Mouse (Mus musculus) lung, postnatal 14 days (tissue): ENCODE results near the gene Fis1.

Experiments
- DNase-seq: peaks from one replicate; pipeline ENCODE4 v3.0.0; 2021

The Fis1 gene

GRCm38 (mm10) chr5:136970703-136971102 lies 17.6 kb downstream of the Fis1 start:
- DNase-seq: peak; percentile 91

GRCm38 (mm10) chr5:136973670-136974069 lies 20.6 kb downstream of the Fis1 start:
- no peak for DNase-seq

DNA sequence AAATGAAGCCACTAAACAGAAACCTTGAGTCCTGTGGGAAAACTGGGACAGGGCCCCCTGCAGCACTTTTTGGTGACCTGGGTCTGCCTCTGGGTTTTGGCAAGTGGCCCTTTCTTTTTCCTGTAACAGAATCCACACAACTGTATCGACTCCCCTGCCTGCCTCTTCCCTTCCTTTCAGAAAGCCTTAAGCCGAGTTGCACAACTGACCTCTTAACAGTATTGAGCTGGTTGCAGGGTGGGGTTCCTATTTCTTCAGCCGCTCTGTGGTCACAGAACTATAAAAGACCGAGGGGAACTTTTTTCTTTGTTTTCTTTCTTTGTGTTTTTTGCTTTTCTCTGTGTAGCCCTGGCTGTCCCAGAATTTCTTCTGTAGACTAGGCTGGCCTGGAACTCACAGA lies 24.7 kb downstream of the Fis1 start:
- peak; percentile 14 for DNase-seq

- DNase-seq: no peak
These were observed 26.7 kb downstream of the Fis1 start for GRCm38 (mm10) chr5:136979762-136980161.

- no peak for DNase-seq
These were observed 27.9 kb downstream of the Fis1 start for GRCm38 (mm10) chr5:136980974-136981373.

DNA sequence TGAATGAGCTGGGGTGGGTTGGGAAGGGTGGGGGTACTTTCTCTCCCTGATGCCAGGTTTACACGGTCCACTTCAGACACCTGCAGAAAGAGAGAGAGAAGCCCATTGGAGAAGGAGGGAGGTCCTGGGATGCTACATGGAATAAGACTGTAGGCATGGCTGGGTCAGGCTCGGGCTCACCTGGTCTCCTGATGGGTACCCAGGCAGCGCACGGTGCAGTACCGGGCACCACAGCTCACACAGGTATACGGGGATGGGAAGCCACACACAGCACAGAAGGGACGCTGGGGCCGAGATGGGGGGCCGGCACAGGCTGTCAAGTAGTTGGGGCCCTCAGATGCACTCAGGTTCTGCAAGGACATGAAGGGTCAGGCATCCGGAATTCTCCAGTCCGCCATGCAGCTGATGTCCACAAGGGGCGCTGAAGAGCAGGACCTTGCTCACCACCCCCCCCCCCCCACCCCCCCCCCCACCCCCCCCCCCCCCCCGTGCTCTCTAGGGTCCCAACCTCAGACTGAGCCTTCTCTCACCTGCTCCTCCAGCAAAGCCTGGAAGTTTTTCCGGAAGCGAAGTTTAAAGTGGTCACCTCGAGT lies 29.4 kb downstream of the Fis1 start:
- peak; percentile 67 for DNase-seq

- no peak for DNase-seq
These were observed 31.8 kb downstream of the Fis1 start for GRCm38 (mm10) chr5:136984828-136985227.

DNA sequence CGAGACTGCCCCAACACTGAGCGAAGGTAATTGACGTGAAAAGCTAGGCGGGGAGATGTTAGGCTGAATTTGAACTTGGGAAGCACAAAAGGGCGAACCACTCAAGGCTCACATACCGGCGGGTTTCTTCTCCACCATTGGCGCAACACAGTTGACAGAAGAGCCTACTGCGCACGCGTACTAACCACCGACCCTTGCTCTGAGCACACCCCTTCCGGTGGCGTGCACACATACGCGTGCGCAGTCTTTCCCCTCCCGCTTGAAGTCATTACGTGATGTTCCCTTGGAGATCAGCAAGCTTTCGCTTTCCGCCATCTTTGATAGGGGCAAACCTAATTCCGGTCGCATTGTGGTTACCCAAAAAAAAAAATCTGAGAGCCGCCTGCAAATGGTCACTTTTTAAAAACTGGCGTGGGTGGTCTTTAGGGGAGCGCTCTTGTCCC lies 33.6 kb downstream of the Fis1 start, which contains the start of gene Plod3:
Gene Plod3 (plus strand): TSS at position 325 of the 443 bp plus-strand sequence.
- peak; percentile 98 for DNase-seq

- DNase-seq: peak; percentile 77
These were observed 34.3 kb downstream of the Fis1 start for GRCm38 (mm10) chr5:136987138-136987933.

- DNase-seq: no peak
These were observed 34.8 kb downstream of the Fis1 start, which contains the start of gene Znhit1 for GRCm38 (mm10) chr5:136987934-136988271. Znhit1 (minus strand) TSS chr5:136988021.

DNA sequence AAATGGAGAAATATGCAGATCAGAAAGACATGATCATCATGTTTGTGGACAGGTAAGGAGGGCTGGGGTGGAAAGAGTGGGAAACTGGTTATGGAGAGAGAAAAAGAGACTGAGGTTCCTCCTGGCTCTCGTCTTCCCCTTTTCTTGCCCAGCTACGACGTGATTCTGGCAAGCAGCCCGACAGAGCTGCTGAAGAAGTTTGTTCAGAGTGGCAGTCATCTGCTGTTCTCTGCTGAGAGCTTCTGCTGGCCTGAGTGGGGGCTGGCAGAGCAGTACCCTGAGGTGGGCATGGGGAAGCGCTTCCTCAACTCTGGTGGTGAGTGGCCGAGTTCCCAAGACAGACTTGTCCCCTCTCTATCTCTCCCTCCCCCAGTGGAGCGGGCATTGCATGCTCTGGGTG lies 35.3 kb downstream of the Fis1 start:
- DNase-seq: peak; percentile 59

DNA sequence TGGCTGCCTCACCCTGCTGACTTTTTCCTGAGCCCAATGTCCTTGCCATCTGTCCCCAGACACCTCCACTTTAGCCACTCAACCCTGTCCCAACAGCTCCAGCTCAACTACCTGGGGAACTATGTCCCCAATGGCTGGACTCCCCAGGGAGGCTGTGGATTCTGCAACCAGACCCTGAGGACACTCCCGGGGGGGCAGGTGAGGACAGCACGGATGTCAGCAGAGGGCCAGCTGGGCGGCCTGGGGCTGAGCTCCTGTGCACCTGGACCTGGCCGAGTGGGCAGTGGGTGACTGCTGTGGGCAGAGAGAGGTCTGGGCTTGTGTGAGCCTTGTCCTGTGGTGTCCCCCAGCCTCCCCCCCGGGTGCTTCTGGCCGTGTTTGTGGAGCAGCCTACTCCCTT lies 36.7 kb downstream of the Fis1 start:
- no peak for DNase-seq

DNA sequence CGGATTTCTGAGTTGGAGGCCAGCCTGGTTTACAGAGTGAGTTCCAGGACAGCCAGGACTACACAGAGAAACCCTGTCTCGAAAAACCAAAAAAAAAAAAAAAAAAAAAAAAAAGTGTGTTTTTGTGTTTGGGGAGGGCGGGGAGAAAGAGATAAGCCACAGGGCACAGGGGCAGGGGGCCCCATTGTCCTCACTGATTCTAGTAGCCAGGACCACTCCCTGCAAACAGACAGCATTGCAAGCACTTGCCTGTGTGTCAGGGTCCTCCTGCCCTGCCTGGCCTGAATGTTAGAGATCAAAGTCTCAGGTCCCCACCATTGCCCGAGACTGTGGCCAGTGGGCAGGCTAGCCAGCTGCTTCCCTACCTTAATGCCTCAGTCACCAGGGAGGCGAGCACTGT lies 46.4 kb downstream of the Fis1 start:
- no peak for DNase-seq

DNA sequence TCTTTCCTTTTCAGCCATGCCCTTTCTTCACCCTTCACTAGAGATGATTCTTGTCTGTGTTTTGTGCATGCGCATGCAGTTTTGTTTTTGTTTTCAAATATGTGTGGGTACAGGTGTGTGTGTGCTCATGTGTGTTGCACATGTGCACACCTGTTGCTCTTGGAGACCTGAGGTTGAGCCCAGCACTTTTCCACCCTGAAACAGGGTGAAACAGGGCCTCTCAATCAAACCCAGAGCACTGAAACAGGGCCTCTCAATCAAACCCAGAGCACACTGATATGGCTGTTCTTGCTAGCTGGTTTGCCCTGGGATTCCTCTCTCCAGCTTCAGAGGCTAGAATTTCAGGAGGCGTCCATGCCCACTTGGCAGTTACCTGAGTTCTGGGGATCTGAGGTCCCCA lies 47.5 kb downstream of the Fis1 start:
- DNase-seq: no peak

GRCm38 (mm10) chr5:137007276-137007675 lies 54.2 kb downstream of the Fis1 start:
- DNase-seq: no peak

DNA sequence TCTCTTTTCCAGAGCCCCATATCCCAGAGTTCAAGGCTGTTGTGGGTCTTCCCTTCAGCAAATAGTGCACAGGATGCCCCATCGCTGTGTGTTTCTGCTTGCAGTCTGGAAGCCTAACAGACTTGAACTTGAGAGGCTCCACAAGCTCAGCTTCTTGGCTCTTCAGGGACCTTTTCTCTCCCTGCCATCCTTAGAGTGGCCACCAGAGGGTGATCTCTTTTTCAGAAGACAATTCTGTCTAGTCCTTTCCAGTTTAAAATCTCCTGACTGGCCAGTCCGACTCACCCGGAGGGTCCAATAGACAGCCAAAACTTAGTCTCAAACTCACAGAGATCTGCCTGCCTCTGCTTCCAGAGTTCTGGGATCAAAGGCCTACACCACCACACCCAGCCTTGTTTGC lies 56.9 kb downstream of the Fis1 start:
- DNase-seq: peak; percentile 65

GRCm38 (mm10) chr5:137012401-137012950 lies 59.4 kb downstream of the Fis1 start:
- DNase-seq: no peak
